Mouse (Mus musculus): ENCODE measurements around the gene Olfr1333. TPM values are rescaled to one million over a fixed set of nuclear protein-coding genes. Genes with fewer than 3 reads are reported as not detected.

Gene Olfr1333
- polyA plus RNA-seq, 1 experiment from 2014 or later, result not detected

Other genes starting within 250 kb of the Olfr1333 start
- 0.82 and 0.86 TPM in 2 replicates for gene Cfap57, start 215.5 kb downstream of the Olfr1333 start, polyA plus RNA-seq (2014; fragmentation: Nextera tagmentation; extraction: Ambion mirVana)
- gene Ebna1bp2, start 215.5 kb downstream of the Olfr1333 start, polyA plus RNA-seq (2014; fragmentation: Nextera tagmentation; extraction: Ambion mirVana), result 239 and 247 TPM in 2 replicates
- not detected in 2 replicates for gene Olfr62, start 177.3 kb downstream of the Olfr1333 start, polyA plus RNA-seq (2014; fragmentation: Nextera tagmentation; extraction: Ambion mirVana)
- gene Olfr1342, start 143.5 kb downstream of the Olfr1333 start, polyA plus RNA-seq (2014; fragmentation: Nextera tagmentation; extraction: Ambion mirVana), result not detected in 2 replicates
- not detected in 2 replicates for gene Olfr1341, start 132.8 kb downstream of the Olfr1333 start, polyA plus RNA-seq (2014; fragmentation: Nextera tagmentation; extraction: Ambion mirVana)
- not detected in 2 replicates for gene Olfr1340, start 116.1 kb downstream of the Olfr1333 start, polyA plus RNA-seq (2014; fragmentation: Nextera tagmentation; extraction: Ambion mirVana)
- gene Olfr1339, start 104.1 kb downstream of the Olfr1333 start, polyA plus RNA-seq (2014; fragmentation: Nextera tagmentation; extraction: Ambion mirVana), result not detected in 2 replicates
- not detected in 2 replicates for gene Olfr1338, start 77.5 kb downstream of the Olfr1333 start, polyA plus RNA-seq (2014; fragmentation: Nextera tagmentation; extraction: Ambion mirVana)
- not detected in 2 replicates for gene Olfr1337, start 53.7 kb downstream of the Olfr1333 start, polyA plus RNA-seq (2014; fragmentation: Nextera tagmentation; extraction: Ambion mirVana)
- not detected in 2 replicates for gene Olfr1335, start 26.3 kb downstream of the Olfr1333 start, polyA plus RNA-seq (2014; fragmentation: Nextera tagmentation; extraction: Ambion mirVana)
- gene Olfr1331, start 28.4 kb upstream of the Olfr1333 start, polyA plus RNA-seq (2014; fragmentation: Nextera tagmentation; extraction: Ambion mirVana), result not detected in 2 replicates
- not detected in 2 replicates for gene Olfr1330, start 52.3 kb upstream of the Olfr1333 start, polyA plus RNA-seq (2014; fragmentation: Nextera tagmentation; extraction: Ambion mirVana)
- gene Olfr1329, start 81.2 kb upstream of the Olfr1333 start, polyA plus RNA-seq (2014; fragmentation: Nextera tagmentation; extraction: Ambion mirVana), result not detected in 2 replicates
- not detected in 2 replicates for gene Olfr1328, start 102.3 kb upstream of the Olfr1333 start, polyA plus RNA-seq (2014; fragmentation: Nextera tagmentation; extraction: Ambion mirVana)
- gene Lao1, start 125.3 kb upstream of the Olfr1333 start, polyA plus RNA-seq (2014; fragmentation: Nextera tagmentation; extraction: Ambion mirVana), result not detected in 2 replicates